Mouse (Mus musculus) neural tube, embryonic 13.5 days (tissue): ENCODE measurements around the gene Tekt3. TPM values are rescaled to one million over a fixed set of nuclear protein-coding genes. Genes with fewer than 3 reads are reported as not detected.

Experiments
- ATAC-seq: fragments of 200-750 bp; cut with Nextera tagmentation; 2 replicates; pipeline ENCODE4 v1.8.0; 2017; ENCODE audit warnings: low read depth, mild to moderate bottlenecking, moderate TSS enrichment, moderate library complexity
- H3K27ac ChIP-seq: fragments of 300-500 bp; sonication (generic); replicated peaks from 2 replicates; pipeline ENCODE4 v1.5.1; 2015; ENCODE audit warnings: moderate library complexity, mild to moderate bottlenecking, inconsistent platforms
- H3K27me3 ChIP-seq: fragments of 300-500 bp; sonication (generic); 2 replicates; pipeline ENCODE4 v1.6.1; 2015; ENCODE audit warnings: mild to moderate bottlenecking, inconsistent platforms
- H3K36me3 ChIP-seq: fragments of 300-500 bp; sonication (generic); 2 replicates; pipeline ENCODE4 v1.6.1; 2015; ENCODE audit warnings: mild to moderate bottlenecking, inconsistent platforms
- H3K4me1 ChIP-seq: fragments of 300-500 bp; sonication (generic); replicated peaks from 2 replicates; pipeline ENCODE4 v1.6.1; 2015; ENCODE audit warnings: inconsistent platforms
- H3K4me2 ChIP-seq: fragments of 300-500 bp; sonication (generic); 2 replicates; pipeline ENCODE4 v1.6.1; 2015; ENCODE audit warnings: inconsistent platforms, mild to moderate bottlenecking, moderate library complexity
- H3K4me3 ChIP-seq: fragments of 300-500 bp; sonication (generic); 2 replicates; pipeline ENCODE4 v1.5.1; 2015; ENCODE audit warnings: mild to moderate bottlenecking, inconsistent platforms
- H3K9ac ChIP-seq: fragments of 300-500 bp; sonication (generic); 2 replicates; pipeline ENCODE4 v1.6.1; 2015; ENCODE audit warnings: moderate library complexity, mild to moderate bottlenecking, inconsistent platforms
- H3K9me3 ChIP-seq: fragments of 300-500 bp; sonication (generic); 2 replicates; pipeline ENCODE4 v1.6.1; 2016; ENCODE audit warnings: inconsistent platforms
- WGBS: fragments of 180-500 bp; shearing (Covaris S2); methylation state at CpG from one replicate; pipeline ENCODE4 v1.1.7; 2015; 5-methylcytosine and 5-hydroxymethylcytosine counted together
- polyA plus RNA-seq: library from polyadenylated mRNA; unstranded; fragments of >200 nt; fragmentation: Nextera tagmentation; extraction: Ambion mirVana; gene quantifications from 2 replicates; pipeline ENCODE4 v1.2.1, GENCODE M21; 2015

The Tekt3 gene
- polyA plus RNA-seq, 1 experiment from 2014 or later: not detected

DNA sequence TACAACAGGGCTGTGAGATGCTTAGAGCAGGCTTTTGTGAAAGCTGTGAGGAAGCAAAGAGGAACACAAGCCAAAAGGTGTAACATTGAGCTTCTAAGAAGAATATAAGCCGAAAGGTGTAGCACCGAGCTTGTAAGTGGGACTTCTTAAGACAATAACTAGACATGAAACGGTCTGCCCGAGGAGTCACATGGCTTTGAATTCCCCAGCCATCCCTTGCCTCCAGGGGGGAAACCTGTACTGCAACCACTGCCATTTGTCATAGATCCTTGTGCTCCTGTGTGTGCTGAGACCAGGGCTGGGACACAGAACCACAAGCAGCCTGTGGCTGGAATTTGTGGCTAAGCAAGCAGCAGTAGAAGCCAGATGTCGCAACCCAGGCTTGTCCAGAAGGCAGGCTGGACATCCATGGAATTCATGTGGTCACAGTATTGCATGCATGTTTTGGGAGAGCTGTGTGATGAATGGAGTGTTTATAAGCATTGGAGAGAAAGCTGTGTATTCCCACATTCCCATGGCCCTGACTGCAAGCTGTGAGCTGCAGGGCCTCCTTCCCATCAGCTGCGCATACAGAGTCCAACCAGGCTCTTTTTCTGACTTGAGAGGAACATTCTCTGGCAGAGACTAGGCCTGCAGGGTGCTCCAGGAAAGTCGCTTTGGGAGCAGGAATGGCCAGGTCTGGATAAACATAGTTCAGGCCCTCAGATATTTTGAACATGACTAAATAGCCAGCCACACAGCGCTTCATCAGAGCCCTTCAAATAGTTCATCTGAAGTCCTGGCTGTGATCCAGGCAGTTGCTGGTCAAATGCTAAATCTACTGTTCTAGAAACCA, 53.6 kb downstream of the Tekt3 start:
- Histone ChIP-seq H3K4me2 (no peak overlapping the region), H3K4me1 (no peaks in the 10 kb centered on the region), H3K36me3 (no peaks in the 10 kb centered on the region), H3K27ac (0 out of 2 replicates have a peak overlapping the region, but pooled peaks have one; percentile 1), H3K9me3 (no peaks in the 10 kb centered on the region), H3K4me3 (no peak overlapping the region), H3K9ac (no peak overlapping the region), H3K27me3 (no peaks in the 10 kb centered on the region)
- 82% methylated on average over 8 of the region's 8 CpGs for WGBS
- no peak for ATAC-seq

DNA sequence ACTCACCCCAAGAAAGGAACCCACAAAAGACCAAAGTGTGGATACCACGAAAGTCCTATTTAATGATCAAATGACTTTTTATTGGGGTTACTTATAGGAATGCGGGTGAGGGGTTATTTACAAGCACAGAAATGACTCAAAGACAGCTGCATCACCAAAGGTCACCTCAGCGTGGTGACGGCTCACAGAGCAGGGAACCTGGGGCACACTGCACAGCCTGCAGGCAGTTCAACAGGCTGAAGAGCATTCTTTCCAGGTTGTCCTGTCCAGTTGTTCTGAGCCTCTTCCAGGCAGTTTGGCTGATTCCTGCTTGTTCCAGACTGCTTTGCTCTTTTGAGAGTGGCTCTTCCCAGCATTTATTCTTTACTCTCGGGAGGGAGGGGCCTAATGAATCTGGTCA, 55.2 kb downstream of the Tekt3 start:
- Histone ChIP-seq H3K27me3 (no peaks in the 10 kb centered on the region), H3K36me3 (no peaks in the 10 kb centered on the region), H3K27ac (no peak overlapping the region), H3K4me2 (no peak overlapping the region), H3K9ac (no peak overlapping the region), H3K4me3 (no peak overlapping the region), H3K9me3 (no peaks in the 10 kb centered on the region), H3K4me1 (no peaks in the 10 kb centered on the region)
- no peak for ATAC-seq
- WGBS: 90% methylated on average over 5 of the region's 5 CpGs

DNA sequence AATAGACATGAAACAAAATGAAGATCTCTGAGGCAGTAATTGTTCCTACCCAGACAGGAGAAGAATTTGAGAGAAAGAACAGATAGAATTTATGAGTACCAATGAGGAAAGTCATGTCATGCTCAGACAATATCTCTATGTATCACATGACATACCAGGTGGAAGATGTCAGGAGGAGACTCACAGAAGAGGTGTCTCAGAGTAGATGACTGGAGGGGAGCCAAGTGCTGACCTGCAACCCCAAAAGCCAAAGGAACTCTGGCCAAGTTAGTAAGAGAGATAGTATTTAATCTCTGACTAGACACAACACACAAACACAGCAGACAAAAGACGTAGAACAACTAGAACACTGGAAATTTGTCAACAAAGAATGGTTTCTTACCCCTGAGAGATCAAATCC, 55.8 kb downstream of the Tekt3 start:
- WGBS: 82% methylated on average over 1 of the region's 1 CpGs
- H3K4me1 ChIP-seq: no peaks in the 10 kb centered on the region
- no peaks in the 10 kb centered on the region for H3K27me3 ChIP-seq
- H3K4me2 ChIP-seq: no peak overlapping the region
- H3K9ac ChIP-seq: no peak overlapping the region
- no peaks in the 10 kb centered on the region for H3K9me3 ChIP-seq
- H3K36me3 ChIP-seq: no peaks in the 10 kb centered on the region
- no peak overlapping the region for H3K27ac ChIP-seq
- no peak for ATAC-seq
- no peak overlapping the region for H3K4me3 ChIP-seq

DNA sequence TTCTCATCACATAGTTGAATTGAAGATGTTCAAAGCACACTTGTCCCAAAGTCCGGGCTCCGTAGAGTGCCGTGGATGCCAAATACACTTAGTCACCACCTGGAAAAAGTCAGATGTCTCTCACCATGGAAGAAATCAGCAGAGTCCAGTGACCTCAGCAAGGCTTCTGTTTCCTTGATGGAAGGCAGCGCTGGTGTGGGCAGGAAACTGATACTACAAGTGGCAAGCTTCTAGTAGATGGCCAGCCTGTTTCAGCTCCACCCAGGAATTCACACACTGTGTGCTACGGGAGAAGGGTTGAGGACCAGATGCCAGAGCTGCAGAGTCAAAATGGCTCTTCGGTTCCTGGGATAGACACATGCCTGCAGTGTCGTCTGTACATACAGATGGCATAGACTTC, 58.3 kb downstream of the Tekt3 start:
- 91% methylated on average over 7 of the region's 7 CpGs for WGBS

DNA sequence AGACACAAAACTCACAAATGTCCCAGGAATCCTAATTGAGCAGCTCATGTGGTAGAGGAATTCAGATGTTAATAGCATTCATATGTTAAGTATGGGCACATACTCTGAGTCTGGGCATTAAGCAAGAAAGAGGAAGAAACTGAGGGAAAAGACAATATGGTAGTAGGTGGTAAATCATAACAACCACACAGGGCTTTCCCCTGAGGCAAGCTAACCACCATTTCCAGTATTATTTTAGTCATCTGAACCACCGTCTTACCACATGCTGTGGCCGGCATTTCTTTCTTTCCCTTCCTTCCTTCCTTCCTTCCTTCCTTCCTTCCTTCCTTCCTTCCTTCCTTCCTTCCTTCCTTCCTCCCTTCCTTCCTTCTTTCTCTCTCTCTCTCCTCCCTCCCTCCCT, 60.8 kb downstream of the Tekt3 start:
- Histone ChIP-seq H3K9ac (no peak overlapping the region), H3K27ac (no peak overlapping the region), H3K27me3 (no peaks in the 10 kb centered on the region), H3K36me3 (no peaks in the 10 kb centered on the region), H3K4me2 (no peak overlapping the region), H3K4me3 (no peak overlapping the region), H3K9me3 (no peaks in the 10 kb centered on the region), H3K4me1 (peaks cover 7% of the 10 kb centered on the region; the same call in 1 of the 2 replicates)
- 81% methylated on average over 2 of the region's 2 CpGs for WGBS
- no peak for ATAC-seq

More for the DNA sequence above, 58.3 kb downstream of the Tekt3 start:
- Histone ChIP-seq H3K4me2 (no peak overlapping the region), H3K27me3 (no peaks in the 10 kb centered on the region), H3K27ac (no peak overlapping the region), H3K36me3 (no peaks in the 10 kb centered on the region), H3K9me3 (no peaks in the 10 kb centered on the region), H3K4me3 (no peak overlapping the region), H3K4me1 (peaks cover 7% of the 10 kb centered on the region; the same call in 1 of the 2 replicates), H3K9ac (no peak overlapping the region)
- no peak for ATAC-seq

DNA sequence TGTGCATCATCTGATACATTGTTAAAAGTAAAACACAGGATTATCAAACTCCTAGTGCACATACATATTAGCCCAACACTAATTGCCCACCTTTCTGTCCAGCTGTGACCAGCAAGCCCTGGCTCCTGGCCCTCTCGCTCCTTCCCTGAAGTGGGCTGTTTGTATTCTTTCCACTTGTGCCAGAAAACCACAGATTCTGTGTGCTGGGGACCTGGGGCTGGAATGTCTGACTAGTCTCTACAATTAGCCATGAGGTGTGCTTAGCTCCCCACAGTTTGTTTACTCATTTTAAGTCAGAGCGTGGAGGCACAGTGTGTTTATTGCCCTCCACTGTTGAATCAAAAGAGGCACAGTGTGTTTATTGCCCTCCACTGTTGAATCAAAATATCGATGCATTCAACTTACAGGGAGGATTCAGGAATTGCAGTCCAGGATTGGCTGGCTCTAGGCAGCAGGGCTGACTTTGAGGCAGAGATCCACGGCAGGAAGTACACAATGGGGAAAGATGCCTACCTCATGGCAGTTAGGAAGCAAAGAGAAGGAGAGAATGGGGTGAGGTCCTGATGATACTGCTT, 61.4 kb downstream of the Tekt3 start:
- no peak overlapping the region for H3K9ac ChIP-seq
- H3K27me3 ChIP-seq: no peaks in the 10 kb centered on the region
- no peak overlapping the region for H3K4me2 ChIP-seq
- WGBS: 35% methylated on average over 4 of the region's 4 CpGs
- H3K27ac ChIP-seq: no peak overlapping the region
- ATAC-seq: no peak
- peaks cover 7% of the 10 kb centered on the region; the same call in 1 of the 2 replicates for H3K4me1 ChIP-seq
- H3K9me3 ChIP-seq: no peaks in the 10 kb centered on the region
- H3K4me3 ChIP-seq: no peak overlapping the region
- H3K36me3 ChIP-seq: no peaks in the 10 kb centered on the region

DNA sequence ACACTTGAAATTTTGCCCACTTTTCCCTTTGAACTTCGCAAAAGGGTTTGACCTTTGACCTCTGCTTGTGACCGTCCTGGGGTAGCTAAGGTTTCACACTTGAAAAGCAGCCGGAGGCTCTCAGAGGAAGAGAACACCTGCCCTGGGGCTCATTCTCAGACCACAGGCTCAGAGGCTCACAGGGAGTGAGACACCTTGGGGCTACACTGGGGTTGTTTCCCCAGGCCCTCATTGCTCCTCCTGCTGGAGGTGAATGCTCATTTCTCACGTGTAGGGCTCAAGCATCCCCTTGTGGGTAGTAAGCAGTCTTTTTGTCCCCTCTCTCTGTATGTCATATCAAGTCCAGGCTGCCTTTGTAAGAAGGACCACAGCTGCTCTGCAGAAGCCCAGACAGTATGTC, 62.9 kb downstream of the Tekt3 start:
- no peak overlapping the region for H3K4me3 ChIP-seq
- ATAC-seq: no peak
- no peak overlapping the region for H3K4me2 ChIP-seq
- 13% methylated on average over 4 of the region's 4 CpGs for WGBS
- no peaks in the 10 kb centered on the region for H3K36me3 ChIP-seq
- no peaks in the 10 kb centered on the region for H3K9me3 ChIP-seq
- H3K4me1 ChIP-seq: peaks cover 7% of the 10 kb centered on the region; the same call in 1 of the 2 replicates
- H3K27ac ChIP-seq: no peak overlapping the region
- no peak overlapping the region for H3K9ac ChIP-seq
- H3K27me3 ChIP-seq: peaks cover 13% of the 10 kb centered on the region

DNA sequence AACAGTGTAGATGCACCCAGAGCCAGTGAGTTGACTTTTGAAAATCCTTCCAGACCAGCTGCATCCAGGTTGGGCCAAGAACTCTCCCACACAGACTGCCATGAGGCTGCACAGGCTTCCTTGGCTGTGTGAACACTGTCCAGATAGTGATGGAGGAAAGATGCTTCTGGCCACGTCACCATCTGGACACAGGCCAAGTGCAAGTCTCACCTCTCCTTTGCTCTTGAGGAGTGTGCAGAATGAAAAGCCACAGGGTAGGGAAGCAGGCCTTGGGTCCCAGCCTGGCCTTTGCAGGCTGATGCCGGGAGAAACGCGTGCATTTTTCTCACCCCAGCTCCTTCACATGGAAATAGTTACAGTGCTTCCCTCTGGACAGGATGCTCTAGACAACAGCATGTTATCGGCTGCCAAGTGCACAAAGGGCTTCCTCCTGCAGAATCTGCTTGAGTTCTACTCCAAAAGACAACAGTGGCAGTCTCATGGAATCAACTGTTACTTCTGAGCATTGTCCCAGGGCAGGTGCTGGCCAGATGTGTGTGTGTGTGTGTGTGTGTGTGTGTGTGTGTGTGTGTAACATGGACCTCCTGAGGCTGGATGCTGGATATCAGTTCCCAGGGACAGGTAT, 64.5 kb downstream of the Tekt3 start:
- no peak for ATAC-seq
- Histone ChIP-seq H3K4me1 (peaks cover 14% of the 10 kb centered on the region), H3K27ac (no peak overlapping the region), H3K4me2 (no peak overlapping the region), H3K36me3 (no peaks in the 10 kb centered on the region), H3K9ac (no peak overlapping the region), H3K9me3 (no peaks in the 10 kb centered on the region), H3K4me3 (no peak overlapping the region), H3K27me3 (peaks cover 29% of the 10 kb centered on the region)
- WGBS: 77% methylated on average over 5 of the region's 5 CpGs

DNA sequence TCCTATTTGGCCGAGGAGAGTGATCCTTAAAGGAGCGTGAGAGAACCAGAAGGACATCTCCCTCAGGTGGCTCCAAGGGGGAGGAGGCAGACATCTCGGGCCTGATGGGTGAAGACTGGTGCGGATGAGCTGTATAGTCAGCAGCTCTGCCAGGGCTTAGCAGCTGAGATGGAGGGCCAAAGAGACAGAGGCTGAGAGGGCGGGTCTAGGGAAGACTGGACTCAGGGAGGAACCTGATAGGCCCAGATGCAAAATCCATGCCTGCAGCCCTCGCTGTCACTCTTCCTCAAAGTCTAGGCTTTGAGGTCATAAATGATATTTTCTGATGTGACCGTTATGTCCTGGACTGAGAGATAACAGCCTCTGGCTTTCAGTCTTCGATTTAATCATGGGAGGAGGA, 65.5 kb downstream of the Tekt3 start:
- Histone ChIP-seq H3K4me2 (no peak overlapping the region), H3K4me1 (peaks cover 24% of the 10 kb centered on the region), H3K36me3 (no peaks in the 10 kb centered on the region), H3K9ac (no peak overlapping the region), H3K4me3 (no peak overlapping the region), H3K27me3 (peaks cover 39% of the 10 kb centered on the region), H3K9me3 (no peaks in the 10 kb centered on the region), H3K27ac (no peak overlapping the region)
- WGBS: 82% methylated on average over 8 of the region's 8 CpGs
- ATAC-seq: no peak

DNA sequence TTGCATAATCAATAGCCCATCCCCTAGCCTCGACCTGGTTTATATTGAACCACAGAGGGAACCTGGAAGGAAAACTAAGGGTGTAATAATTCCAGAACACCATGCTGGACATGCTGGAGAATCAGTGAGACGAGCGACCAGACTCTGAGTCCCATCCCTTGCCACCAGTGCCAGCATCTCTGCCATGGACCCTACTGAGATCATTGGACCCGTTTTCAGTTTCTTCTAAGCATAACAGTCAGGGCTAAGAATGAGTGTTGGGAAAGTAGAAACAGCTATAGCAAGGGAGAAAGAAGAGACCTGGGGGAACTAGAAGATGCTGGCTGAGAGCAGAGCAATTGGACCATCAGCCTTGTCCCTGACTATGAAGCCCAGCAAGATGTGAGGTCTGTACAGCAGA, 66.1 kb downstream of the Tekt3 start:
- Histone ChIP-seq H3K4me3 (no peak overlapping the region), H3K4me1 (peaks cover 29% of the 10 kb centered on the region), H3K36me3 (no peaks in the 10 kb centered on the region), H3K27ac (no peak overlapping the region), H3K9ac (no peak overlapping the region), H3K9me3 (no peaks in the 10 kb centered on the region), H3K27me3 (peaks cover 44% of the 10 kb centered on the region), H3K4me2 (no peak overlapping the region)
- ATAC-seq: no peak
- WGBS: 91% methylated on average over 4 of the region's 4 CpGs

DNA sequence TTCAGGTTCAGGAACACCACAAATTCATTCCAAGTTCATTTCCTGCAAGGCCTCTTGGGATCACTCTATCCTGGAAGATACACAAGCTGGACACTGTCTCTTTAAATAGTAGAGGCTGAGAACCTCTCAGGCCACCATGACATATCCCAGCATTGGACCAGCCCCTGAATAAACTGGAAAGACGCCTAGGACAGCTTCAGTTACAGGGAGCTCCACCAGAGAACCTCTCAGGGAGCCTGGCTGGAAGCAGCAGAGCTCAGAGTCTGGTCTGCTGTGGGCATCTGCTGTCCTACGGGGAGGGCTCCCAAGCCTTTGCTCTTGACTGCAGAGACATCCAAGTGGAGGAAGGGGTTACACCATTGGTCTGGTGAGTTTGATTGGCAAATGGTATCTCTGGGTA, 67.3 kb downstream of the Tekt3 start, which contains the start of gene Pmp22:
TSS of gene Pmp22 (plus strand) at position 199 of the 400 bp plus-strand sequence.
- Histone ChIP-seq H3K27me3 (peaks cover 57% of the 10 kb centered on the region), H3K4me3 (no peak within 1 kb of the TSS), H3K4me2 (no peak within 1 kb of the TSS), H3K9ac (no peak within 1 kb of the TSS), H3K27ac (no peak within 1 kb of the TSS), H3K9me3 (no peaks in the 10 kb centered on the region), H3K36me3 (no peaks in the 10 kb centered on the region), H3K4me1 (peaks cover 42% of the 10 kb centered on the region)
- WGBS: 69% methylated on average over 2 of the region's 2 CpGs
- no peak for ATAC-seq

DNA sequence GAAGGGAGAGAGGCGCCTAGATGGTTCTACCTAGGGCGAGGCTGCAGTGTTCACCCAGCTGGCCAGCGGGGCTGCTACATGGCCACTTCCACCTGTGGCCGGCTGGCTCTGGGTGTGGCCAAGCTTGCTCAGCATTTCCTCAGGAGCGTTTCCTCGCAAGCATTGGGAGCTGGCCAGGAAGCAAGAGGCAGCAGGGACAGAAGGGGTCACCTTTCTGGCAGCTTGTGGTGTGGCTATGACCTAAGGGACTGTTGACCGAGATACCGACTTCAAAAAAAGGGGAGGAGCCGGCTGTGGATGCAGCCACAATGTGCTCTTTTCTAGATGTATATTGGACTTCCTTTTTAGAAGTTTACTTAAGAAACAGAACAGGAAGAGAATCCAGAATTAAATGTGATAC, 67.9 kb downstream of the Tekt3 start:
- no peak overlapping the region for H3K4me2 ChIP-seq
- no peak for ATAC-seq
- peaks cover 63% of the 10 kb centered on the region for H3K27me3 ChIP-seq
- WGBS: 49% methylated on average over 9 of the region's 9 CpGs
- no peak overlapping the region for H3K4me3 ChIP-seq
- no peaks in the 10 kb centered on the region for H3K36me3 ChIP-seq
- H3K9ac ChIP-seq: no peak overlapping the region
- no peaks in the 10 kb centered on the region for H3K9me3 ChIP-seq
- H3K4me1 ChIP-seq: peaks cover 40% of the 10 kb centered on the region
- no peak overlapping the region for H3K27ac ChIP-seq
